Mouse (Mus musculus): ENCODE measurements around the gene Baz2b.

GRCm38 (mm10) chr2:60096625-60097024 is 113.0 kb downstream of the Baz2b start:
- TF ChIP-seq MYC (IDR thresholded peaks at IDR 0.05; ENCODE audit: low read depth, low read length) (no peak), CHD1 (IDR thresholded peaks at IDR 0.05; ENCODE audit: low read depth, low read length) (no peak), EP300 (IDR thresholded peaks at IDR 0.05; ENCODE audit: low read depth in 1 of 2, low read length in 2 of 2) (peak in 1 of 2 experiments; percentile 14; a peak in 1 of 4 replicates), TAL1 (IDR thresholded peaks at IDR 0.05; ENCODE audit: low read length) (no peak), POLR2A (IDR thresholded peaks at IDR 0.05; ENCODE audit: control insufficient read depth in 1 of 2, insufficient read depth in 1 of 2, low read depth in 1 of 2, low read length in 2 of 2, poor library complexity in 1 of 2) (no peak), TCF12 (IDR thresholded peaks at IDR 0.05; ENCODE audit: low read depth, low read length) (no peak), NRF1 (IDR thresholded peaks at IDR 0.05; ENCODE audit: insufficient read depth, low read depth, low read length, poor library complexity, severe bottlenecking) (no peak), MAX (IDR thresholded peaks at IDR 0.05; ENCODE audit: low read length) (no peak), RCOR1 (IDR thresholded peaks at IDR 0.05; ENCODE audit: low read depth, low read length) (peak; percentile 47; the same call in 1 of the 2 replicates)
